Mouse (Mus musculus): ENCODE measurements around the gene Rnft1. TPM values are rescaled to one million over a fixed set of nuclear protein-coding genes. Genes with fewer than 3 reads are reported as not detected.
A peak's percentile ranks its signal among the peaks of the same experiment; 100 is the strongest.

Gene Rnft1
- total and polyA plus RNA-seq, 3 experiments: 7.3 to 21.9 (median 20.5) TPM

DNA sequence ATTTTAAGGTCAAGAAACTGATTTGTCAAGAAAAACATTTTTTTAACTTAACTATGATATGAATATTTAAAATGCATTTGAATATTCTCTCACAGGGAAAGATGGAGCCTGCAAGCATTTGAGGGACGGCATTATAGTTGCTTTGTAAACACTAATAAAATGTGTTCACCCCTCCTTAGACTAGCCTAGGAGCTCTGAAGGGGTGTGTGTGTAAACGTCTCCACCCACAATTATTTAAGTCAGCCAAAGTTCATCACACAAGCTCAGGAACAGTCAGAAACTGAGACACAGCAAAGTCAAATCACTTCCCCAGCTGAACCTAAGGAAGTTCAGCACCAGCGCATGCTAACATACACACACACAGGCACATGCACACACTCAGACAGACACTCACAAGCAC lies 10.9 kb upstream of the Rnft1 start:
- Histone ChIP-seq H3K4me1 (ENCODE audit: insufficient read depth, low read depth, low read length) (peaks cover 4% of the 10 kb centered on the region; the same call in 1 of the 2 replicates), H3K9me3 (replicated peaks) (no peaks in the 10 kb centered on the region), H3K27me3 (ENCODE audit: insufficient read depth, low read length) (peaks cover 37% of the 10 kb centered on the region), H3K4me3 (ENCODE audit: low read depth, low read length) (no peak overlapping the region), H3K36me3 (replicated peaks) (no peaks in the 10 kb centered on the region)
- TF ChIP-seq TAL1 (conservative IDR thresholded peaks at IDR 0.05; ENCODE audit: low read depth, low read length): no peak
- no peak for TF ChIP-seq GATA1 (IDR thresholded peaks at IDR 0.05; ENCODE audit: borderline replicate concordance, low read length)
- TF ChIP-seq GATA2 (IDR thresholded peaks at IDR 0.05; ENCODE audit: borderline replicate concordance, low read depth, low read length): no peak
- no peak for TF ChIP-seq CTCF (IDR thresholded peaks at IDR 0.05; ENCODE audit: low read depth, low read length)
- no peak for TF ChIP-seq POLR2AphosphoS5 (IDR thresholded peaks at IDR 0.05; ENCODE audit: insufficient replicate concordance, low read depth, low read length)
- DNase-seq (ENCODE audit: low spot score) (no peak), ATAC-seq (ENCODE audit: extremely low read depth, insufficient number of reproducible peaks, low FRiP score, poor library complexity, severe bottlenecking) (no peak)

DNA sequence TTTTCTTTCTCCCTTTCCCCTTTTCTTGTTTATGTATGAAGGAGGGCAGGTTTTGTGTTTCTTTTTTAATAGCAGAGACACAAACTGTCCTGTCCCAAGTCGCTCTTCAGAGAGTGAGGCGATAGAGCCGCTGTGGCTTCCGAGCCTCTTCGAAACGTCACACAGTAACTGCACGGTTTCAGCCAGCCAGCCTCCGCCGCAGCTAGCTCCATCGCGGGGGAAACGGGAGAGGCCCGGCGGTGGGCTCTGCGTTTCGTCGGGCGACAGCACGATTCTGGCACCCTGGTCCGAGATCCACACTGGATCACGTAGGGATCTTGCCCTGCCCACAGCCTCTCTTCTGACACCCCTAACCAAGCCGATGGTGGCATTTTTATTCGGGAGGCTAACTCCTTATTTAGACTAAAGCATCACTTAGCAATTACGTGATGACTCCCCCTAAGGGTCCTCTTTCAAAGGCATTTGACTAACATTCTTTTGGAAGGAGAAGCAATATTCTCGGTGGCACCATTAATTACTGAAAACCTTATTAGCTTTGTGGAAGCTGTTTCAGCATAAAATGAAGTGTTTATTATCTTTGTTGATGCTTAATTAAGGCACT lies 553 bp downstream of the Rnft1 start:
- DNase-seq (ENCODE audit: low spot score) (peak; percentile 38), ATAC-seq (ENCODE audit: extremely low read depth, insufficient number of reproducible peaks, low FRiP score, poor library complexity, severe bottlenecking) (no peak)
- peaks cover 11% of the 10 kb centered on the region for H3K4me1 ChIP-seq (ENCODE audit: insufficient read depth, low read depth, low read length)
- H3K27me3 ChIP-seq (ENCODE audit: insufficient read depth, low read length): peaks cover 12% of the 10 kb centered on the region
- H3K4me3 ChIP-seq (ENCODE audit: low read depth, low read length): peak overlapping the region; percentile 83
- no peak for TF ChIP-seq POLR2AphosphoS5 (IDR thresholded peaks at IDR 0.05; ENCODE audit: insufficient replicate concordance, low read depth, low read length)
- TF ChIP-seq GATA1 (IDR thresholded peaks at IDR 0.05; ENCODE audit: borderline replicate concordance, low read length): no peak
- no peak for TF ChIP-seq GATA2 (IDR thresholded peaks at IDR 0.05; ENCODE audit: borderline replicate concordance, low read depth, low read length)
- TF ChIP-seq TAL1 (conservative IDR thresholded peaks at IDR 0.05; ENCODE audit: low read depth, low read length): no peak
- TF ChIP-seq CTCF (IDR thresholded peaks at IDR 0.05; ENCODE audit: low read depth, low read length): no peak
- H3K9me3 ChIP-seq (replicated peaks): no peaks in the 10 kb centered on the region
- H3K36me3 ChIP-seq (replicated peaks): peaks cover 27% of the 10 kb centered on the region

- Histone ChIP-seq H3K27me3 (ENCODE audit: insufficient read depth, low read length) (no peaks in the 10 kb centered on the region), H3K4me1 (ENCODE audit: insufficient read depth, low read depth, low read length) (peaks cover 5% of the 10 kb centered on the region), H3K36me3 (replicated peaks) (peaks cover 72% of the 10 kb centered on the region), H3K9me3 (replicated peaks) (no peaks in the 10 kb centered on the region), H3K4me3 (ENCODE audit: low read depth, low read length) (no peak overlapping the region)
- ATAC-seq (ENCODE audit: extremely low read depth, insufficient number of reproducible peaks, low FRiP score, poor library complexity, severe bottlenecking) (no peak), DNase-seq (ENCODE audit: low spot score) (no peak)
- no peak for TF ChIP-seq GATA2 (IDR thresholded peaks at IDR 0.05; ENCODE audit: borderline replicate concordance, low read depth, low read length)
- TF ChIP-seq GATA1 (IDR thresholded peaks at IDR 0.05; ENCODE audit: borderline replicate concordance, low read length): no peak
- TF ChIP-seq CTCF (IDR thresholded peaks at IDR 0.05; ENCODE audit: low read depth, low read length): no peak
- TF ChIP-seq TAL1 (conservative IDR thresholded peaks at IDR 0.05; ENCODE audit: low read depth, low read length): no peak
- no peak for TF ChIP-seq POLR2AphosphoS5 (IDR thresholded peaks at IDR 0.05; ENCODE audit: insufficient replicate concordance, low read depth, low read length)
These were observed 6.3 kb downstream of the Rnft1 start for GRCm38 (mm10) chr11:86490782-86491181.

- DNase-seq (ENCODE audit: low spot score) (no peak), ATAC-seq (ENCODE audit: extremely low read depth, insufficient number of reproducible peaks, low FRiP score, poor library complexity, severe bottlenecking) (no peak)
- Histone ChIP-seq H3K36me3 (replicated peaks) (peaks cover 64% of the 10 kb centered on the region), H3K27me3 (ENCODE audit: insufficient read depth, low read length) (no peaks in the 10 kb centered on the region), H3K4me1 (ENCODE audit: insufficient read depth, low read depth, low read length) (0 out of 2 replicates have a peak, but pooled peaks cover 3% of the 10 kb centered on the region), H3K4me3 (ENCODE audit: low read depth, low read length) (no peak overlapping the region), H3K9me3 (replicated peaks) (no peaks in the 10 kb centered on the region)
- TF ChIP-seq GATA1 (IDR thresholded peaks at IDR 0.05; ENCODE audit: borderline replicate concordance, low read length) (no peak), TAL1 (conservative IDR thresholded peaks at IDR 0.05; ENCODE audit: low read depth, low read length) (no peak), GATA2 (IDR thresholded peaks at IDR 0.05; ENCODE audit: borderline replicate concordance, low read depth, low read length) (no peak), POLR2AphosphoS5 (IDR thresholded peaks at IDR 0.05; ENCODE audit: insufficient replicate concordance, low read depth, low read length) (no peak), CTCF (IDR thresholded peaks at IDR 0.05; ENCODE audit: low read depth, low read length) (no peak)
These were observed 12.9 kb downstream of the Rnft1 start for GRCm38 (mm10) chr11:86497356-86497755.

DNA sequence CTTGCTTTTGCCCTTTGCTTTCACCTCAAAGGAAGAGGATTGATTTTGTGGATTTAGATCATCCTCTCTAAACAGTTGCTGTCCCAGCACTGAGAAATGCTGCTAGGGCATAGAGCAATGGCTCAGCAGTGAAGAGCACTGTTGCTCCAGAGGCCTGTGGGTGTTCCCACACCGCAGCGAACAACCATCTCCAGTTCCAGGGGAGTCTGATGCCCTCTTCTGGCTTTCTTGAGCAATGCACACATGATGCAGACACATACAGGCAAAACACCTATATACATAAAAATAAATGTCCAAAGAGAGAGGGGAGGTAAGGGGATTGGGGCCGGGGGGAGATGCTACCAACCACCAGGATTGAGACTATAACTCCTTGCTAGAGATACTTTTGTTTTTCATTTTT lies 13.5 kb downstream of the Rnft1 start:
- DNase-seq (ENCODE audit: low spot score): no peak
- H3K36me3 ChIP-seq (replicated peaks): peaks cover 64% of the 10 kb centered on the region
- ATAC-seq (ENCODE audit: extremely low read depth, insufficient number of reproducible peaks, low FRiP score, poor library complexity, severe bottlenecking): no peak

DNA sequence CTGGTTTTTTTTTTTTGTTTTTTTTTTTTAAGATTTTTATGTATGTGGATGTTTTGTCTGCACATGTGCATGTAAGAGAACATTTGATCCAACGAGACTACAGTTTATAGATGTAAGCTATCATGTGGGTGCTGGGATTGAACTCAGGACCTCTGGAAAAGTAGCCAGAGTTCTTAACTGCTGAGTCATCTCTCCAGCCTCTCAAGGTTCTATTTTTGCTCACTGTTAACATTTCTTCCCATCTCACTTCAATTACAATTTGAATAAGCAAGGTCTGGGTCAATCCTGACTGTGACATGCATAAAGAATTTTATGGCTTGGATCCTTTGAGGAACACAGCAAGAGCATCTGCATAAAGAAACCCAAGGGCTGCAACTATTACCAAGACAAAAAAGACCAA lies 16.3 kb downstream of the Rnft1 start:
- no peaks in the 10 kb centered on the region for H3K27me3 ChIP-seq (ENCODE audit: insufficient read depth, low read length)
- no peak for ATAC-seq (ENCODE audit: extremely low read depth, insufficient number of reproducible peaks, low FRiP score, poor library complexity, severe bottlenecking)
- H3K4me1 ChIP-seq (ENCODE audit: insufficient read depth, low read depth, low read length): 0 out of 2 replicates have a peak, but pooled peaks cover 3% of the 10 kb centered on the region
- no peak for TF ChIP-seq POLR2AphosphoS5 (IDR thresholded peaks at IDR 0.05; ENCODE audit: insufficient replicate concordance, low read depth, low read length)
- no peak for TF ChIP-seq GATA2 (IDR thresholded peaks at IDR 0.05; ENCODE audit: borderline replicate concordance, low read depth, low read length)
- no peak for TF ChIP-seq CTCF (IDR thresholded peaks at IDR 0.05; ENCODE audit: low read depth, low read length)
- no peak for TF ChIP-seq TAL1 (conservative IDR thresholded peaks at IDR 0.05; ENCODE audit: low read depth, low read length)
- no peak for TF ChIP-seq GATA1 (IDR thresholded peaks at IDR 0.05; ENCODE audit: borderline replicate concordance, low read length)
- DNase-seq (ENCODE audit: low spot score): no peak
- H3K9me3 ChIP-seq (replicated peaks): no peaks in the 10 kb centered on the region
- H3K36me3 ChIP-seq (replicated peaks): peaks cover 63% of the 10 kb centered on the region
- no peak overlapping the region for H3K4me3 ChIP-seq (ENCODE audit: low read depth, low read length)

More for the DNA sequence above, 13.5 kb downstream of the Rnft1 start:
- no peaks in the 10 kb centered on the region for H3K9me3 ChIP-seq (replicated peaks)
- TF ChIP-seq CTCF (IDR thresholded peaks at IDR 0.05; ENCODE audit: low read depth, low read length) (no peak), TAL1 (conservative IDR thresholded peaks at IDR 0.05; ENCODE audit: low read depth, low read length) (no peak), GATA1 (IDR thresholded peaks at IDR 0.05; ENCODE audit: borderline replicate concordance, low read length) (no peak), POLR2AphosphoS5 (IDR thresholded peaks at IDR 0.05; ENCODE audit: insufficient replicate concordance, low read depth, low read length) (no peak), GATA2 (IDR thresholded peaks at IDR 0.05; ENCODE audit: borderline replicate concordance, low read depth, low read length) (no peak)
- H3K4me1 ChIP-seq (ENCODE audit: insufficient read depth, low read depth, low read length): 0 out of 2 replicates have a peak, but pooled peaks cover 3% of the 10 kb centered on the region
- no peaks in the 10 kb centered on the region for H3K27me3 ChIP-seq (ENCODE audit: insufficient read depth, low read length)
- H3K4me3 ChIP-seq (ENCODE audit: low read depth, low read length): no peak overlapping the region

Data from G1E (cell line).